Mouse (Mus musculus) thymus, postnatal 10 days (tissue): ENCODE data around the gene Prdm5.

Experiments
- DNase-seq, 2 experiments: peaks; one replicate each; pipeline ENCODE4 v3.0.0; 2021; ENCODE audit warnings: low spot score in 2 of 2

Gene Prdm5

DNA sequence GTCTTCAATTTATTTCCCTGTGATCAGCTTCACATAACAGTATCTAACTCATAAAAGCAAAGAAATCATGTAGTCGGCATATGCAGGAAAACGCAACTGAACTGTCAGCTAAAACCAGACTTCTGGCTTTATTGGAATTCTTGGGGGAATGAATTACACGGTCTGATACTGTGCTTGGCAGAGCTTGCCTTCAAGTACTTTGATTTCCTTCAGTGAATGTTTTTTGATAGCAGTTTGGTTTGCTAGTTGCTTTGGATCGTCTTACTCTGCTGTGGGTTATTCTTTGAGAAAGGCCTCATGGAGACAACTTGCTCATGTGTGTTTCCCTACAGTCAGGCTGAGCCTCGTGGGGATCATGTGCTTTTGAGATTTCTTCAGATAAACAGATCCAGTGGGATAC, 52.7 kb downstream of the Prdm5 start:
- DNase-seq, result no peak

DNA sequence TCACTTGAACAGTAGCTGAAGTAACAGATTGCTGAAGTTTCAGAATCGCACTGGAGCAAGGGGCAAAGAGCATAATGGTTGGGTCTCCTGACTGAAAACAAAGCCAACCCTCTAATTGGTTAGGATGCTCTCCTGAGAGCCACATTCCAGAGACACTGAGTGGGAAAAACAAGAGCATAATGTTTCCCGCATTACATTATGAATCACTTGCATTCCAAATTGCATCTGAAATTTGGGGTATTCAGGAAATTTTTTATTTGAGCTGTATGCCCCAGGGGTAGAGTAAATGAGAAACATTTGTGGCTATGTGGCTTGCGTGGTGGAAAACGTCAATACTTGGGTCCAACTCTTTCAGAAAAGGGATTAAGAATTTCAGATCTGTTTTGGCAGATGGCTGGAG, 55.2 kb downstream of the Prdm5 start:
- no peak for DNase-seq

DNA sequence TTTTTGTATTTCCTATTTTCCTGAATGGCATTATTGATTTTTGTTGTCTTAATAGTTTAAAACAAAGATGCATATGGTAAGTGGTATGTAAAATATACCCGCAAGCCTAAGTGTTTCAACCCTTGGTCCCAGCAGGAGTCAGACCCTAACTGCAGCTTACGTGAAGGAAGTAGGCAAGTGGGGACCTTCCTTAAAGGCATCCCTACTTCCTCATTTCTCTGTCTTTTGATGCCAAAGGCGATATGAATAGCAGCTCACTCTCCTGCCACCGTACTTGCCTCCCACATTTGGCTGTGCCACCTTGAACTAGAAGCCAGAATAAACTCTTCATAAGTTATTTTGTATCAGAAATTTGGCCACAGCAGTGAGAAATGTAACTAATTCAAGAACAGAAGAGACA, 63.8 kb downstream of the Prdm5 start:
- DNase-seq, result no peak

DNA sequence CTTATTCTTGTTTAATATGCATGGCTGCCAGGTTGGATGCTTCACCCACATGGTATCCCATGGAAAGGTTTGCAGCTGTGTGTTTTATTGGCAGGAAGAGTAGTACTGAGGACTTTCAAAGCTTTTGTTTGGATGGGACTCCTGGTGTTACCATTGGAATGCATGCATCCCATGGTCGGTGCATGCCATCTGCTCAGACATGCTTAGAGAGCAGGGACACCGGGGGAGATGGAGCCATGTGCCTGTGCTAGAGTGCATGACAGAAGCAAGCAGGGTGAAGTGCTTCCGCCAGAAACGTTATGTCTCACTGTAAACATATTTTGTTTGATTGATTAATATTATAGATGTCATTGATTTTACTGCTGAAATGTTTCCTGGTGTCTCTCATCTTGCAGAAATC, 70.3 kb downstream of the Prdm5 start:
- DNase-seq, result no peak

DNA sequence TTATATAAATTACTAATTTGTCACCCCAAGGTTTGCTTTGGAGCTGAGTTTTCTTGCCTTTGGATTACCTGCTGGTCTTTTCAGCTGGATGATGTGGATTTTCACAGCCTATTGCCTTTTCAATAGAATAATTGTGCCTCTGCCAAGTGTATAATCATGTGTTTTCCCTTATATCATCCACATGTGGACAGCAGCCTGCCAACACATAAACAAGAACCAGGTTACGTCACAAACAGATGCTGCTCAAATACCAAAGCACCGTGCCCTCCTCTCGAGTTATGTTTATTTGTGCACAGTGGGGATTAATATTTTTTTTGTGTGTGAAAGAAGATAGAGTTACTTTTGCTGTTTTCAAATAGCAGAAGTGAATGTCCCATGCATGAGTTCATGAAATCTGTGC, 70.9 kb downstream of the Prdm5 start:
- DNase-seq, result no peak

DNA sequence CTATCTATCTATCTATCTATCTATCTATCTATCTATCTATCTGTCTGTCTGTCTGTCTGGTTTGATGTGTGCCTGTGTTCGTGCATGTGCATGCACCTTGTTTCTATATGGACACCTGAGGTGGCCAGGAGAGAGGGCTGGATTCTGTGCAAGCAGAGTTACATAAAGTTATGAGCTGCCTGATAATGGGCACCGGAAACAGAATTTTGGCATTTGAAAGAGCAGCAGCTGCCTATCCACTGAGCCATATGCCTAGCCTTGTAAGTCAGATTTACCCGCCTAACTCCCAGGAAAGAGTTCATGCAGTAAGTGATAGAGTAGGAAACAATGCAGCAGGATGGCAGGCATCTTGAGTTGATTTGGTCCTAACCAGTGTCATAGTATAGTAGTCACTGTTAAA, 71.4 kb downstream of the Prdm5 start:
- no peak for DNase-seq

DNA sequence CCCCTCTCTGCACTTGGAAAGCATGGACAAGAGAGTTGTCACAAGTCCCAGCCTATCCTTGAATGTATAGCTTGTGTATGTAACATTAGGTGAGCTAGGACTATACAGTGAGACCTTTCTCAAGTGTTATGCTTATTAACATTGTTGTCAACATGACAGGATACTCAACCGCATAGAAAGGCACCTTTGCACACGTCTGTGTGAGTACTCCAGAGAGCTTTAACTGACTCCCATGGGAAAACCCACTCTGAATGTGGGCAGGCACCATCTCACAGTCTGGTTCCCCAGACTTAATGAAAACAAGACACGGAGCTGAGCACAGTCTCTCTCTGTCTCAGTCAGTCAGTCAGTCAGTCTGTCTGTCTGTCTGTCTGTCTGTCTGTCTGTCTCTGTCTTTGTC, 75.2 kb downstream of the Prdm5 start:
- no peak for DNase-seq

DNA sequence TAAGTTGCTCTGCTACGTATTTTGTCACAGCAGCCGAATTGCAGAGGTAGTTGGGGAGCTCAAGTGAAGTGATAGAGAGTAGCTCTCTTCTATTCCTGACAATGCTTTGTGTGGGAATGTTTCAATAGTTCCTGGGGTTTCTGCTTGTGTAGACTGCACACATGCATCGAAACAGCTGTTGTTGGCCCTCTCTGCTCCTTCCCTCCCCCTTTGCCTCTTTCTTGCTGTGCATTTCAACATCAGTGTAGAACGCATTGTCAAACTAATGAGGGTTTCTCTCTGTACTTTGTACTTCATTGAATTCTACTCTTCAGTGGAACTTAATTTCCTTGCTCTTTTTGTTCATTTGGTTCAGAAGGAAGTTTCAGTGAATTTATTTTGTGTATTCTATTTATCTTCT, 75.8 kb downstream of the Prdm5 start:
- no peak for DNase-seq

DNA sequence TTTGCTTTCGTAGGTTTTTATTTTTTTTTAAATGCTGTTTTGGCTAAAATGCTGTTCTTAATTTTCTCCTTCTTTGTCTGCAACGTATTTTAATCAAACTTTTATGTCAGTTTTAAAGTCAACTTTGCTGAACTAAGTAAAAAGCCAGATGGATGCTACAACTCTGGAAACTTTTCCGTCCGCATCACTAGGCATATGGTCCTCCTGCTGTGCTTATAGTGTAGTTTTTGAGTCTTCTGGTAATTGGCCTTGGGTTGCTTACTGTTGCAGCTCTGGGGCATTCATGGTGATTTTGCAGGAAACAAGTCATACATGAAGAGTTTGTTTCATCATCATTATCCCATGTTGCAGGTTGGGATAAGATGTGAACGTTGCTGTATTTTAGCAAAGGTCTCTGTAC, 81.8 kb downstream of the Prdm5 start:
- DNase-seq, result no peak

DNA sequence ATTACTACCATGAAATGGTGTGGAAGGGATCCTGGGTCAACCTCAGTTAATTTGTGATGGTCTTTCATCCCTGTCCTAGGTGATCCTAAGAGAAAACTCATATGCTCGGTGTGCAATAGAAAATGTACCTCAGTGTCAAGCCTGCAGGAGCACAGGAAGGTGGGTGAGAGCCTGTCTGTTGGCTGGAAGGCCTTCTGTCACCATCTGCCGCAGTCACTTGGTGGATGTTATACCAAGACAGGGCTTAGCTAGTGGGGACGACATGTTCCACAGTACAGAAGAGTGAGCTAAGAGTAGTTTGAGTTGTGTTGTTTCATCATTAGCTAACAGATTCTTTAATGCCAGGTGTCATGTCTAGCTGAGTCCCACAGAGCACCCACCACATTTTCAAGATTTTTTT, 84.0 kb downstream of the Prdm5 start:
- no peak for DNase-seq

DNA sequence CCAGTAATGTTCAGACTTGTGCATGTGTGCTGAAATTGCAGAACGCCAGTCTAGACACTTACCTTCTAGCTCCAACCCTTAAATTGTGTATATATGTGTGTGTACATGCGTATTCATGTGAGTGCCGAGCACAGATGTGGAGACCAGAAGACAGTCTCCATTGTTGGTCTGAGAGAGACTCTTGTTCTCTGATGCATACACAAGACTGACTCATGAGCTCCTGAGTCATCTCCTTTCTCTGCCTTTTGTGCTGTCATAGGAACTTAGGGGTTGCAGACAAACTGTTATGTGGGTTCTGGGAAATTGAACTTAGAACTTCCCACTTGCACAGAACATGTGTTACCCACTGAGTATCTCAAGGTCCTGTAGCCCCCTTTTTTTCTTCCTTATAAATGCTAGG, 85.4 kb downstream of the Prdm5 start:
- no peak for DNase-seq

DNA sequence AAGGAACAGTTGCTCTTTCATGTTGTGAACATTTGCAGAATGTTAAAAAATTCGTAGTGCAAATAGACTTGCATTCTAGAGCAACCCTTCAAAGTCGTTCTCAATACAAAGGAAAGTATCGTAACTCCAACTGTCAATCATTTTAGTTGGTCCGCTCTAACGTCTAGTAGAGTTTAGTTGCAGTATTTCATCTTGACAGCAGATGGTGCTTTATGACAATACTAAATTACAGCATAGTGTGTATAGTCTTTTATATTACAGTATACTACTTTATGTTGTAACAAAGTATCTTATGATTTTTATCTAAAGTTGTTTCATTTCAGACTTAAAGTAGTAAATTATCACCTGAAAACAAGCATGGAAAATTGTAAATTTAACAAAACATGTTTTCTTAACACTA, 86.1 kb downstream of the Prdm5 start:
- peak in 1 of 2 experiments; percentile 13 for DNase-seq

DNA sequence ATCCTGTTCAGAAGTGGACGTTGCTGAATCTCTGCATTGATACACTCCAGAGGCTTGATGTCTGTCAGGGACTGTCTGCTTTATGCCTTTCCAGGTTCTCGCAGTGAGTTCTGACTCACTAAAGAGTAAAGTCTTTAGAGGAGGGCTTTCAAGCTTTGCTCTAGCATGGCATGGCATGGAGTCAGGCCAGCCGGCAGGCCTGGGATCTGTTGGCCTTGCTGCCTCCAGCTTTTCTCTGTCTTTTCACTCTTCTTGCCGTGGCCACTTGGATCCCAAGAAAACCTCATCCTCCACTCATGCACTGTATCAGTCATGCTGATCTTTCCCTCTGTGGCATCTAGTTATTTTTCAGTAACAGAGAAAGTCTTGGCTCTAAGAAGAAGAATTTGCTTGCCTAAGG, 87.1 kb downstream of the Prdm5 start:
- no peak for DNase-seq

DNA sequence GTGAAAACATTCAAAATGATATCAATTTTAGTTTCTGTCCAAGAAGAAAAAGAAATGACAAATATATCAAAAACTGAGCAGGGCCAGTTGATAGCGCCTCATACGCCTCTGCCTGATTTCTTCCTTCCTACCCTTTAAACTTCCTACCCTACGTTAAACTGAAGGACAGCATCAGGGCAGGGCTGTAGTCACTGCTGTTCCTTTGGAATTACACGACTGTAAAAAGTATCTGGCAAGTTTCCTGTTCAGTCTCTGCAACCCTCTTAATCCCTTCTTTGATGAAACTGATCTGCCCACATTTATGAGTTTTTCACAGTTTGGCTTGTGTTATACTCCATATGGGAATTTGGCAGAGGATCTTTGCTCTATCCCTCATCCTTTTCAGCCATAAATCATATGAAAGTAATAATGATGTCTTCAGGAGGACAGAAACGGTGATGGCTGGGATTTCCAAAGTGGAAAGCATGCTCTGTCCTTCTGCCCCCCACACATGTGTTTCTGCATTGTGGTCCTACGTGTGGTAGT, 93.0 kb downstream of the Prdm5 start:
- no peak for DNase-seq

DNA sequence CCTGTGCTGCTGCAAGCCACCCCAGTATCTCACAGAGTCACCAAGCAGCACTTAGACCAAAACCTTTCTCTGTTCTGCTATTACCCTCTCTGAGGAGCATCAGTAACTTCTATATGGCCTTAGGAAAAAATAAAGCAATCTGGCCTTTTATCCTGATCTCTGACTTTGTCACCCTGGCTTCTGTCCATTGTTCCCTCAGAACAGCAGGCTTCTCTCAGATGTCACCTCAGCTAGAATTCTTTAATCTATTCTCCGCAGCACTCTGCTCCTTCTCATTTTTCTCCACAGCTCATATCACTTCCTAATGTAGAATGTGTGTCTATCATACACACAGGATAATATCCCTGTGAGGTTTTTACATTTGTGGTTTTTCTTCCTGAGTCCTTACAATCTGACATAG, 99.5 kb downstream of the Prdm5 start:
- no peak for DNase-seq

DNA sequence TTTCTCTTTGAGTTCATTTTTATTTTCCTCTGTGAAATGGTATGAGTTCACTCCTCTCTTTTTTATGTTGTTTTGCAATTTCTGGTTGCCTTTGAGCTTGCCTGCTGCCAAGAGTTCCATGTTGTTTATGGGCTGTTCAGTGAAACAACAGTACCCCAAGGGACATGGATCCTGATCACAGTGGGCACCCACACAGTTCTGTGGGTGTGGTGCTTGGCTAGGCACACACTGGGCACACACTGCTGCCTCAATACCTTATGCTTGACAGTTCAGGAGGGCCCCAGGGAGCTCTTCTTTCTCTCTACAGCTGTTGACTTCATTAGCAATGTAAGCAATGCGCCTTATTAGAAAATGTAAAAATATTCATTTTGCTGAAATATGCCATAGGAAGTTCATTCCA, 110.0 kb downstream of the Prdm5 start:
- DNase-seq, result no peak

DNA sequence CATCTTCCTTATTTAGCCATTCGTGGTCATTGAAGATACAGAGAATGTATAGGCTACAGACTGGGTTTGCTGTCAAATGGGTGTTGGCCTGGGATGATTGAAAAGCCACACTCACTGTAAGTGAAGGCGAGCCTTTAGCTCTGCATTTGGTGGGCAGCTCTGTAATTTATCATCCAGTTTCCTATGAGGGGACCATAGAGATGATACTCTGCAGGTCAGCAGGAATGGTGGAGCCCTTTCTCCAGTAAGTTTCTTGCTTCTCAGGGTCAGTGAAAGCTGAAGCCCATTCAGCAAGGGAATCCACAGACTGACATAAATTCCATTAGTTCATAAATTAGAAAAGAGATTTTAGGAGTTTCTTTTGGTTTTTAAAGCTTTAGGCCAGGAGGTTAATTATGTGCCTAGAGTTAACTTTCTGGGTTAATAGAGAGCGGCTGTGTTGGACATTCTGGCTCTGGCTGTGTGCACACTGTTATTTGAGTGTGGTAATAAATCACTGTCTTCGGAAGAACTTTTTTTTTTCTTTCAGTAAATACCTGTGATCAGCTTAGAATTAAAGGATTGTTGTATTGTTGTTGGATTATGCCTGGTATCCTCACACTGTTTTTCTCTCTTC, 113.4 kb downstream of the Prdm5 start:
- no peak for DNase-seq

DNA sequence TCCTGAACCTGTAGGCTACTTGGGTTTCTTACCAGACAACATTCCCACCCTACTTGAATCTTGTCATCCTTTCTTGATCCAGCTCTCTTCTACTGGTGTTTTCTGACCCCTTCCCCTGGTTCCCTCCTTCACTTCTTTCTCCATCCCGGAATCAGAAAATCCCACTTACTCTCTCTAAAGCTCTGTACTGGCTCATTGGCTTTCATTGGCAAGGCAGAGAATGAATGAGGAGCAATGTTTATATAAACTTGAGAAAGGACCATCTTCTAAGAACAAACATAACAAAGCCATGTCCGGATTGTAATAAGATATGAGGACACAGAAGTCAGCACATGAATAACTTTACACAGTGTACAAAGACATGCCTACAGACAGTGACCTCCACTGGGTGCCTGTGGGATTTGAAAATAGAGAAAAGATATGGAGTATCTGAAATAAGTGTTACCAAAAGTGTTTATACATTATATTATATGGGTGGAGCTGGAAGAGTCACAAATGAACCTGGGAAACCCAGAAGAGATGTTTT, 127.9 kb downstream of the Prdm5 start:
- no peak for DNase-seq

DNA sequence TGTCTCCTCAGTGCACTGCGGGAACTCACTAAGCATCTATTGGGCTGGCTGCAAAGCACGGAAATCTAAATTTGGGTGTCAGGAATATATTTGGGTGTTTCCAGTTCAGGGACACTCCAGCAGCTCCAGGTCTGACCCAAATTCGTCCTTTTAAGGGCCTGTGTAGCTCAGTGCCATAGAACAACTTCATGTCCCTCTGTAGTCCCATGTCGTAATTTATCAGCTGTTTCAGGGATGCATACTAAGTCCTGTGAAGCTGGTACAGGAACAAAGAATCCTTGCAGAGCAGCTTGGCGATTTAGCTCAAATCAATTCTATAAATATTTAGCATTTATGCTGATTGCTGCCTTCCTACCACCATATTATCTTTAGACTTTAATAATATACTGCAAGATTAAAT, 136.6 kb downstream of the Prdm5 start:
- no peak for DNase-seq

DNA sequence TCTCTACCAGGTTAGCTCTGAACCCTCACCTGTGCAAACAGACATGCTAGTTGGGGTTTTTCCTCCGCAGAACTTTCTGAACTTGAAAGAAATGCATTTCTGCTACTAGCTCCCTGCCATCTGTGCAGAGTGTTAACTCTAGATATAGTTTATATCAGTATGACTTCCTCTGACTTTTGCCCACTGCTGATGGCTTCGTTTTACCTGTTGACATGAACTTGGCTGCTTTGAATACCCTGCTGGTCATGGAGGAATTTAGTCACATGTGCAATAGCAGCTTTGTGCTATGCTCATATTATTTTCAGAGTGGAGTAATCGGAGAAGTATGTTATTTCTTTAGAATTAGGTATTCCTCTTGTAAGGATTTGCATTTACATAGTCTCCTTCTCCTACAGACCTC, 142.9 kb downstream of the Prdm5 start:
- DNase-seq, result no peak

DNA sequence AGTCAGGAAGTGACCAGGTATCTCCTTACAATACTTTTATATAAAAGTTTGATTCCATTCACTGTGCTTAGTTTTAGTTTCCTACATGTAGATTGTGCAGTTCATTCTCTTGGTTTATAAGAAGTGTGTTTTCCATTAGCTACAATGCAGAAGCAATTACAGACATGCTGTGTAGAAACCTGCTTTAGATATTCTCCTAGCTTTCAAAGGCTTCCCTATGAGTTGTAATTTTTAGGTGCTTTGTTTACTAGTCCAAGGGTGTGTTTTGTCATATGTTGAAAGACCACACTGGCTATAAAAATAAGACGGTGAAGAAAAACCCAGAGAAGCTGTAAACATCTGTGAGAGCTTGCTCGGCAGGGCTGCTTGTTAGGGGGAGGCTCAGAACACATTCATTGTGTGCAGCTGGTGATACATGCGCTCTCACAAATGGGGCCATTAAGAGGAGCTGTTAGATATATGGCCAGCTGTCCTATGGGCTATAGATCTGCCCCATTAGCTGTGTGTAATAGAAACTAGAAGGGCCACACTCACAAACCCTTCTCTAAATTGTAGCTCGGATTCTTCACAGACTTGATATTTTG, 144.8 kb downstream of the Prdm5 start:
- DNase-seq, result no peak

DNA sequence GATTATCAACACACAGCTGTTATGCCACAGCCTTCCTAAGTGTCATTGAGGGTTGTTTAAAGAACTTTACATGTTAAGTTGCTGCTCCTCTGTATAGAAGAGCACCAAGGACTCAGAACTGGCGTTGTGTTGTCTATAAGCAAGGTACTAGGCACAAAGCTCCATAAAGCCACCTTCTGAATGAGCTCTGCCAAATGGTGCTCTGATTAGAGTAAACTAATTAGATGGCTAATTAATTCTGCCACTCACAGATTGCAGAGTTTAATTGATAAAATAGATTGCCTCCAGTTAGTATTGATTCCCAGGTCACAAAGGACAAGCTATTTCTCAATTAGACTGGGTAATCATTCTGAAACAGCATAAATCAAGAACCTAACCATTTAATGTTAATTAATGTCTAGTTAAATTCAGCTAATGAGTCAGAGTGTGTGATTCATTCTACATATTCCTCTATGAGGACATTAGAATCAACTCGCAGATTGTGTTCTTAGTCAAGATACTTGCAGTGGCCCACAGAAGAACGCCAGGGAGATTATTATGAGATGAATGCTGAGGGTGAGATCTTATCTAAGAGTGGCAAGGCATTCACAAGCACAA, 147.0 kb downstream of the Prdm5 start:
- DNase-seq, result no peak

DNA sequence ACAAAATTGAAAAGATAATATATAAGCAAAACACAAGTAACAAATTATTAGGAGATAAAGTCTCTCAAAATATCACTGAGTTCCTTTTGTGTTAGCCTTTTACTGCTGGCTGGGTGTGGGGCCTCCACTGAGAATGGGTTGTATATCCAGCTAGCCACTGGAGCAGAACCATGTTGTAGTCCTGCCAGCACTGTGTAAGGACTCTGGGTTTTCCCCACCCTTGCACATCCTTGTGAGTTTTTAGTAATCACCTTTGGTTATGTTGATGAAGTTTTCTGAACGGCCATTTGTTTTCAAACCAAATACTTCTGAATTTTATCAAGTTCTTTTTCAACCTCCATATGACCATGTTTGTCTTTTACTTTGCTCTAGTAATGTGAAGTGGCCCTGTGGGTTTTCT, 151.7 kb downstream of the Prdm5 start:
- no peak for DNase-seq
